Mouse (Mus musculus) spleen, postnatal 4 days (tissue): ENCODE results near the gene Slc7a14.

ENCODE experiments used
- DNase-seq, 2 experiments: peaks; one replicate each; pipeline ENCODE4 v3.0.0; 2022; ENCODE audit warnings: low spot score in 2 of 2

Slc7a14 gene

GRCm38 (mm10) chr3:31209001-31209400, 101.2 kb downstream of the Slc7a14 start:
- no peak for DNase-seq

- no peak for DNase-seq
These were observed 101.7 kb downstream of the Slc7a14 start for GRCm38 (mm10) chr3:31208458-31208994.

- no peak for DNase-seq
These were observed 102.1 kb downstream of the Slc7a14 start for GRCm38 (mm10) chr3:31208046-31208445.

GRCm38 (mm10) chr3:31205167-31205566, 105.0 kb downstream of the Slc7a14 start:
- no peak for DNase-seq

GRCm38 (mm10) chr3:31203947-31204346, 106.2 kb downstream of the Slc7a14 start:
- no peak for DNase-seq

GRCm38 (mm10) chr3:31199162-31199877, 110.9 kb downstream of the Slc7a14 start:
- no peak for DNase-seq

- DNase-seq = no peak
These were observed 118.8 kb downstream of the Slc7a14 start for GRCm38 (mm10) chr3:31191402-31191801.

GRCm38 (mm10) chr3:31190342-31190741, 119.8 kb downstream of the Slc7a14 start:
- no peak for DNase-seq

GRCm38 (mm10) chr3:31166365-31166871, 143.8 kb downstream of the Slc7a14 start:
- DNase-seq = no peak

GRCm38 (mm10) chr3:31165803-31166202, 144.4 kb downstream of the Slc7a14 start:
- no peak for DNase-seq

GRCm38 (mm10) chr3:31162860-31163259, 147.3 kb downstream of the Slc7a14 start:
- no peak for DNase-seq

GRCm38 (mm10) chr3:31161336-31161735, 148.8 kb downstream of the Slc7a14 start:
- DNase-seq = no peak

GRCm38 (mm10) chr3:31160046-31160445, 150.1 kb downstream of the Slc7a14 start:
- no peak for DNase-seq

- no peak for DNase-seq
These were observed 152.4 kb downstream of the Slc7a14 start for GRCm38 (mm10) chr3:31157776-31158175.

GRCm38 (mm10) chr3:31156126-31156525, 154.1 kb downstream of the Slc7a14 start:
- no peak for DNase-seq
